Mouse (Mus musculus) cerebellum, adult 9-11 months (tissue): ENCODE measurements around the gene Os9.
A peak's percentile ranks its signal among the peaks of the same experiment; 100 is the strongest.
"Not testable (repeated sequence)": the region's sequence is repeated elsewhere in the genome, so short reads cannot be mapped to it uniquely, and the experiment has no call there.

Source experiments
- DNase-seq: peaks from one replicate; pipeline ENCODE4 v3.0.0; 2022

Os9 gene

GRCm38 (mm10) chr10:127121066-127121477 is at the start of gene Os9:
Gene Os9 (minus strand): TSS chr10:127121131.
- DNase-seq: peak; percentile 99

- DNase-seq: peak; percentile 37
These were observed 49.1 kb upstream of the Os9 start for GRCm38 (mm10) chr10:127170002-127170401.

- peak; percentile 47 for DNase-seq
These were observed 46.8 kb upstream of the Os9 start for GRCm38 (mm10) chr10:127167614-127168192.

DNA sequence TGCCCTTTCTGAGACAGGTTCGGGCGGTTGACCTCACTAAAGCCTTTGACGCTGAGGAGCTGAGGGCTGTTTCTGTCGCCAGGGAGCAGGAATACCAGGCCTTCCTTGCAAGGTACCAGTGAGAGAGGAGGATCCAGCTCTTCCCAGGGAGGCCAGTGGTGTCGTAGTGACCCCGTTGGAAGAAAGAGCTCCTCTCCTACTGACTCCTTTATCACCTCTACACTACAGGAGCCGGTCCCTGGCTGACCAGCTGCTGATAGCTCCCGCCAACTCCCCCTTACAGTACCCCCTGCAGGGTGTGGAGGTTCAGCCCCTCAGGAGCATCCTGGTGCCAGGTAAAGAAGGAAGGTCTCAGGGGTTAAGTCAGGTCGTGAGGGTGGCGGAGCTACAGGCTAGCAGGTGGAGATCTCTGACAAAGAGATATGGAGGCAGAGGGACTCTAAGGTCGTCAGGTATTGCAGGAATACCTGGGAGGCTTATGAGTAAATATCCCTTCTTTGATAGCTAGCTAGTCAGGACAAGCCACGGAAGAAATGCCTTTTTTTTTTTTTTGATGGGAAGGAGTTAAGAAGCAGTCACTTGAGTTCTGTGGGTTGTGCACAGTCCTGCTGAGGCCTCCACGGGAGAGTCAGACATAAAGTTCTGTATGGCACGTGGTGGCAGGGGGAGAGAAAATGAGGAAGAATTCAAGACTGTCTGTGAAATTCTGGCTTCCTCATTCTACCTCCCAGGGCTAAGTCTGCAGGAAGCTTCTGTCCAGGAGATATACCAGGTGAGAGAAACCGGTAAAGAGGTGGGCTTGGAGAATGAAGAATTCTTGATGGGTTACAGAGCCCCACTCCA is 46.1 kb upstream of the Os9 start:
- DNase-seq: peak; percentile 63

DNA sequence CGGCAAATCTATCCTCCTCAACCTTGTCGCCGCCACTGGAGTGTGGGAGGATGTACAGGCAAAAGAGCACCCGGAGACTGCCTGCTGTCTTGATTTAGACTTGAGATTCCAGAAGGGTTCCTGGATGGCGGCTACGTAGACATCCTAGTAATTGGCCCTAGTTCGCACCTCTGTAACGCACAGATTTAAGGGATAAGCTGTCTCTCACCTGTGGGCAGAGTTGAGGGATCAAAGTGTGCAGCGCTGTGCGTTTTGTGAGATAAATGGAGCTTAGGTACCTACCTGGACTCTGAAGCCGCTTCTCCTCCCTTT is 45.4 kb upstream of the Os9 start:
- no peak for DNase-seq

- peak; percentile 77 for DNase-seq
These were observed 44.9 kb upstream of the Os9 start for GRCm38 (mm10) chr10:127165654-127166403.

DNA sequence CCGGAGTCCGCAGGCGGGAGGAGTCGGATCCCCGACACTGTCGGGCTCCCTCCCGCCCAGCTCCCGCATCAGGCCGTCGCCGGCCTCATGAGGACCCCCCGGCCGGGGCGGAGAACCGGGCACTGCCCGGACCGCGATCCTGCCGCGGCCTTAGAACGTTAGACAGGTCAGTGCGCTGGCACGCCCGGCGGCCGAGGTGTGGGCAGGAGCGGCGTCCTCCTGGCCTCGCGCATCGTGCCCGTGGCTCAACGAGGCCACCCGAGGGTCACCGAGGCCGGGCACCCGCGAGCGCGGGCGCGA is 44.4 kb upstream of the Os9 start:
- no peak for DNase-seq

DNA sequence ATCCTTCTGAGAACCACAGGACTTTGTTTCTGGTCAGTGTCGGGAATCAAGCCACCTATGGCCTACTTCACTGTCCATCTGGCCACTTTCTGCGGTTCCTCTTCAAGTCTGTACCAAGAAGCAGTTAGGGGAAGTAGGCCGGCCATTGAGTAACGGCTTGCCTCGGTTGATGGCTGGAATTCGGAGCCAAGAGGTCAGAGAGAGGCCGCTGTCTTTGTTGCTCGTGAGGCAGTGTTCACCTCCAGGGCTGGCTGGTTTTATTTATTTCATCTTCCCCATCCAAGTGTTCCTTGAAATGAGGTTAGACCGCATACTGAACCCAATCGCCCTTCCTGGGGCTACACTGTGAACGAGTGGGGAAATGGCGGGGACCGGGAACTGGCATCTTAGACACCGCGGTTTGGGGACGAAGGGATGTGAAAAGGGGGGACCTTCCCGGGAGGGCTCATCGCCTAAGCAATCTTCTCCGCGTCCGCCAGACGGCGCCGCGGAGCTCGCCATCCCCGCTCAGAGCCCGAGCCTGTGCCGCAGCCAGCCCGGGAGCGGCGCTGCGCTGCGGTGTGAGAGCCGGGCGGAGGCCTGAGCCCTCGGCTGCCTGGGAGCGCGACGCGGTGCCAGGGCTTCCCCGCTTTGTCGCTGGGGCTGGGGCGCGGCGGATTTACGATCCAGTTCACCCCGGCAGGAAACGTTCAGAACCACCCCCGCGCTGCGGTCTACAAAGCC is 43.9 kb upstream of the Os9 start, which contains the start of gene B4galnt1:
TSS of gene B4galnt1 (plus strand) at position 595 of the 723 bp plus-strand sequence.
- DNase-seq: peak; percentile 88

DNA sequence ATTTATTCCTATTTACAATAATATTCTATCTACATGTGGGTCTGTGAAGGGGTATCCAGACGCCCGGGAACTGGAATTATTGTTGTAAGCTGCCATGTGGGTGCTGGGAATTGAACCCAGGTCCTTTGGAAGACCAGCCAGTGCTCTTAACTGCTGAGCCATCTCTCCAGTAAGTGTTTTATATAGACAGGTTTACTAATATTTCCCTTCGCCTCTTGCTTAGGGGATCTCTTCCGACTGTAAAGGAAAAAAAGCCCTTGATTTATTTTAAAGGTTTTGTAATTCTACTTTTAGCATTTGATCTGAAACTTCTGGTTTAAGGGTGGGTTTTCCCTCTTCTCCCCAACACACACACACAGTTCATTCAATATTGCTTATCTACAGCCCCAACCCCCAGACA is 43.3 kb upstream of the Os9 start:
- DNase-seq: peak; percentile 22

DNA sequence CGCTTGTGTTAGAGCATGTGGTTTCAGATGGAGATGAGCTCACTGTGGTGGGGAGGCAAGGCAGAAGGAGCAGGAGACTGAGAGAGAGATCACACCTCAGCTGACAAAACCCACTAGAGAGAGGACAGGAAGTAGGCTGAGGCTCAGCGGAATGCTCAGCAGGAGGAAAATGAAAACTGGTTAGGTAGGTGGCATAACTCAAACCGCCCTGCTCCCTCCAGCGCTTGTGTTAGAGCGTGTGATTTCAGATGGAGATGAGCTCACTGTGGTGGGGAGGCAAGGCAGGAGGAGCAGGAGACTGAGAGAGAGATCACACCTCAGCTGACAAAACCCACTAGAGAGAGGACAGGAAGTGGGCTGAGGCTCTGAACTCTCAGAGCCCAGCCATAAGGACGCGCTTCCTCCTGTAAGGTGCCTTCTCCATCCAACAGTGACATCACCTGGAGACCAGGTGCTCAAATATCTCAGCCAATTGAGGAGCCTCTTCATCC is 41.9 kb upstream of the Os9 start:
- DNase-seq: peak; percentile 15

DNA sequence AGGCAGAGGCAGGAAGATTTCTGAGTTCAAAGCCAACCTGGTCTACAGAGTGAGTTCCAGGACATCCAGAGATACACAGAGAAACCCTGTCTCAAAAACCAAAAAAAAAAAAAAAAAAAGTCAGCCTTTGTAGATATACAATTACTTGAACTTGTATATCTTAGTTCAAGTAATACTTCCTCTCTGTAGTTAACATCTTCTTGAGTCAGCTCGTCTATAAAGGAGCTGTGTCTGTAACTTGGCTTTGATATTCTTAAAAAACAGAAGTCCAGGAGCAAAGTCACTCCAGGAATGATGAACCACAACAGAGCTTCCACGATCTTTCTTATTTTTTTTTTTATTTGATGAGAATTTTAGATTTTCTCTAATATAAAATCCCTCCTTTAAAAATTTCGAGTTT is 39.8 kb upstream of the Os9 start:
- DNase-seq: no peak

DNA sequence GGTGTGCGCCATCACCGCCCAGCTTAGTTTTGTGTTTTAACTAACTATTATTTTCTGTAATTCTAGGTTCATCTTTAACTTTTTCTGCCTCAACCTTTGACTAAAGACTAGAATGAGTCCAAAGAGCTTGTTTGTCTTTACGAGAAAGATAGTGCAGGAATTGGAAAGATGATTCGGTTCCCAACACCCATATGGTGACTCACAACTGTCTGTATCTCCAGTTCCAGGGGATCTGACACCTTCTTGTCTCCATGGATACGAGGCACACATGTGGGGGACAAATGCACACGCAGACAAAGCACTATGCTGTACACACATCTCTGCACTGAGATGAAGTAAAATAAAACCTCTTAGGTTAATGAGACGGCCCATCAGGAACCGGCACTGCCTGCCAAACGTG is 39.1 kb upstream of the Os9 start:
- DNase-seq: no peak

GRCm38 (mm10) chr10:127158471-127158870 is 37.5 kb upstream of the Os9 start:
- no peak for DNase-seq

DNA sequence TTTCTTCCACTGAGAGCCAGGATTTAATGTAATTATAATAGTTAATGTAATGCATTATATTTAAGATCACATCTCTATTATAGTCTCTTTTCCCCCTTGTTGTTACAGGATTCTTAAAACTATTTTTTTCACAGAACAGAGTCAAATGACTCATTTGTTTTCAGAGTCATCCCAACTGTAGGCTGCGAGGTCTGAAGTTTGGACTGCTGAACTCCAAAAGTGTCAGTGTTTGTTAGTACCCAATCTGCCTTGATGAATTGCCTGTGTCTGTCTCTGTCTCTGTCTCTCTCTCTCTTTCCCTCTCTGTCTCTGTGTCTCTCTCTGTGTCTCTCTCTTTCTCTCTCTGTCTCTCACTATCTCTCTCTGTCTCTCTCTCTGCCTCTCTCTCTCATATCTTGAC is 35.6 kb upstream of the Os9 start:
- DNase-seq: no peak

DNA sequence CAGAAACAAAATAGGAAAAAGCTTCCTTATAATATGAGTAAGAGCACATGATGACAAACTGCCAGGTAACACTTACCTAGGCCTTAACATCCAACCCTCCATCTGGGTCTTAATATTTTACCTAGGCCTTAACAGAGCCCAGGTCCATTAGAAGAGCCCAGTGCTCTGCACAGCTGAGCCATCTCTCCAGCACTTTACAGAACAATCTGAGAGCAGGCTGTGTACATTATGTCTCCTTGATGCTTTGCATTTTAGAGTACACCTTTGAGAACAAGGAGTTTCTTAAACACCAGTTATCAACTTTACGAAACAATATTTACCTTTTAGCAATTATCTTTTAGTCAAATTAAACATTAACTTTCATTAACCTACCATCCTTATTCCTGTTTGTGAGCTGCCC is 35.2 kb upstream of the Os9 start:
- no peak for DNase-seq

GRCm38 (mm10) chr10:127154652-127155051 is 33.7 kb upstream of the Os9 start:
- no peak for DNase-seq

DNA sequence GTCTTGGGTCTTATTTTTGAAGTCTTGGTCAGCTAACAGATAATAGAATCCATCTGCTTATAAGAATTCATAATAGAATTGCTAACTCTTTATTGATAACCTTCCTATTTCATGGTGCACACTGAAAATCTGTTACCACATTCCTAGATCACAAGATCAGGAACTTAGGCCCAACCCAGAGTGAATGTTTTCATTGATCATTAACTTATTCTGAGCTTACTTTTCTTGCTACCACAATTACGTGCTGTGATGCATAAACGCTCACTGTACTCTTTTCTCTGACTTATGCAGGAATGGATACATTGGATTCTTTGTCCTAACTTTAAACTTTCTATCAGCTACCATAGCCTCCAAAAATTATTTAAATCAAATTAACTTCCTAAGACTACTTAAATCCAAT is 33.3 kb upstream of the Os9 start:
- no peak for DNase-seq

DNA sequence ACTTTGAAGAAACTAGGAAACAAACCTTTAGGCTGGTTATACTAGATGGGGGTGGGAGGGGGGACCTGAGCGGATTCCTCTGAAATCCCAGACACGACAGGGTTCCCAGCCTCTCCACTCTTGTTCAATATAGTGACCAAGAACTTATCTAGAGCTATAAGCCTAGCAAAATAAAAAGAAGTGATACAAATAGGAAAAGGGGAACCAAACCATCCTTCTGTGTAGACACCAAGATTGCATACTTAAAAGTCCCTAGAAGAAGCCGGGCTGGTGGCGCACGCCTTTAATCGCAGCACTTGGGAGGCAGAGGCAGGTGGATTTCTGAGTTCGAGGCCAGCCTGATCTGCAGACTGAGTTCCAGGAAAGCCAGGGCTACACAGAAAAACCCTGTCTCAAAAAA is 32.4 kb upstream of the Os9 start:
- DNase-seq: no peak

DNA sequence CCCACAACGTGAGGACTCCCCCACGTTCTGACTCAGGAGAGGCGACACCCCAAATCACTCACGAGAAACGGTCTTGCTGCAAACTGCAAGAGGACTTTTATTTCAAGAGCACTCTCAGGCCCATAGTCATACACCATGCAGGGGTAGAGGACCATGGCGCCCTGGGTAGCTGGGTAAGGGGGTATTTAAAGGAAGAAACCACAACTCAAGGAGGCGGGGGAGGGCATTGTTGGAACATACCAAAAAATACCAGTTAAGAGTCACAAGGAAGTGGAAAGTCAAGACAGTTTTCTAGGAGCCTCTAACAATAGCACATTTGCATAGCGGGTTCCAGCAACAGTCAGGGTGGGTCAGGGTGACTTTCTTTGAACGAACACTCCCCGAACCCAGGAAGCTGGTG is 31.6 kb upstream of the Os9 start:
- DNase-seq: not testable (repeated sequence)

GRCm38 (mm10) chr10:127151233-127151632 is 30.3 kb upstream of the Os9 start:
- not testable (repeated sequence) for DNase-seq

DNA sequence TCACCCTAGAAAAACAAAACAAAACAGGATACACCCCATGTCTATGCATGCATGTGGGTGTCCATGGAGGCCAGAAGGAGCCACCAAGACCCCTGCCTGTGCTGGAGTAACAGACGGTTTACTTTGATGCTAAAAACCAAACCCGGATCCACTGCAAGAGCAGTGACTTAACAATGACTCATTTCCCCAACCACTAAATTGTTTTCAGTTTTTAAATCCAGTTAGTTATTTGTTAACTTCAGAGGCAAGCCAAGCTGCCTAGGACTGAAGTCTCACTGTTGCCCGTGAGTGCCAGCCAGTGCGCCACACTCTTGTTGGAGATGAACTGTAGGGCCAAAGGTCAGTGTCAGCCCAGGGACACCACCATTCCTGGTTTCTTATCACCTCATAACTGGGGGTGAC is 29.5 kb upstream of the Os9 start:
- DNase-seq: no peak

DNA sequence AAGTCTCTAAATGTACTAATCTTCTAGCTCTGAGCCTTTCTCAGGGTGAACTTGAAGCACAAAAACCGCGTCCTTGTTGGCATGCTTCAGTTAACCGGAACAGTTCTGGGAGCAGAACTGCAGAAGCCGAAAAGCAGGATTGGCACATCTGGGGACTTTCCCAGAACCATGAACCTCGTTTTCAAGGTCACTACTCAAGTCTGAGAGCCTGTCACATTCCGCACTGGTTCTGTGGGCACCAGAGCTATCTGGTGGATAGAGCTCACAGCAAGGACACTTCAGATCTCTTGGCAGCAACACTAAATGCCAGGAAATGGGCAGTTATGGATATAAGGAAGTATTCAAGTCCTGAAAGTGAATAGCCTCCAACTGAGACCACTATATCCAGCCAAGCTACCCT is 26.2 kb upstream of the Os9 start:
- no peak for DNase-seq

- no peak for DNase-seq
These were observed 24.4 kb upstream of the Os9 start for GRCm38 (mm10) chr10:127145303-127145702.
